Mouse (Mus musculus) embryonic facial prominence, embryonic 15.5 days (tissue): ENCODE measurements at regions not wholly inside any gene's neighbourhood (a gene's known extent, or its start where the extent isn't known, plus 50 kb on each side); places are given as distances from the start of the nearest gene placed in this dataset.

ENCODE experiments used
- ATAC-seq: fragments of 200-750 bp; cut with Nextera tagmentation; 2 replicates; pipeline ENCODE4 v1.8.0; 2017; ENCODE audit warnings: low read depth, moderate TSS enrichment; ENCODE audit not compliant: insufficient number of reproducible peaks, low FRiP score, low TSS enrichment
- H3K27ac ChIP-seq: fragments of 300-500 bp; sonication (generic); replicated peaks from 2 replicates; pipeline ENCODE4 v1.5.1; 2015; ENCODE audit warnings: mild to moderate bottlenecking, inconsistent platforms
- H3K27me3 ChIP-seq: fragments of 300-500 bp; sonication (generic); 2 replicates; pipeline ENCODE4 v1.6.1; 2015; ENCODE audit warnings: inconsistent platforms
- H3K36me3 ChIP-seq: fragments of 300-500 bp; sonication (generic); 2 replicates; pipeline ENCODE4 v1.6.1; 2015; ENCODE audit warnings: mild to moderate bottlenecking, inconsistent platforms
- H3K4me1 ChIP-seq: fragments of 300-500 bp; sonication (generic); 2 replicates; pipeline ENCODE4 v1.6.1; 2015; ENCODE audit warnings: inconsistent platforms
- H3K4me2 ChIP-seq: fragments of 300-500 bp; sonication (generic); replicated peaks from 2 replicates; pipeline ENCODE4 v1.6.1; 2015; ENCODE audit warnings: mild to moderate bottlenecking, inconsistent platforms
- H3K4me3 ChIP-seq: fragments of 300-500 bp; sonication (generic); replicated peaks from 2 replicates; pipeline ENCODE4 v1.5.1; 2015; ENCODE audit warnings: mild to moderate bottlenecking, inconsistent platforms
- H3K9ac ChIP-seq: fragments of 300-500 bp; sonication (generic); 2 replicates; pipeline ENCODE4 v1.6.1; 2015; ENCODE audit warnings: inconsistent platforms
- H3K9me3 ChIP-seq: fragments of 300-500 bp; sonication (generic); replicated peaks from 2 replicates; pipeline ENCODE4 v1.6.1; 2016; ENCODE audit warnings: inconsistent platforms
- whole genome bisulfite sequencing: fragments of 180-500 bp; shearing (Covaris S2); methylation state at CpG from one replicate; pipeline ENCODE4 v1.1.7; 2015; 5-methylcytosine and 5-hydroxymethylcytosine counted together

DNA sequence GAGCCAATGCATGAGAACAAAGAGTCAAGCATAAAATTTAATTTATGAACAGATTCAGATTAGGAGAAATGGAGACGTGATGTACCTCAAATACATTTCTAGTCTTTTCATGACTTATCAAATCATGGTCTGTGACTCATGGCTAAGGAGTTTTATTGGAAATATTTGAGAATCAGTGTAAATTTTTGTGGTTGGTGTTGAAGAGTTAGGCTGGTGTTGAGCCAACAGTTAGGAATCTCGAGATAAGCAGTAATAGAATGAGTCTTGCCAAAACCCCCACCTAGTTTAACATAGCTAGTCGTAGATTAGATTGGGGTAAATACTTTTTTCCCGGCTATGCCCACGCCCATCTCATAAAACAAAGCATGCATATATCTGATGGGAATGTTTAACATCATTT, 462.0 kb upstream of the Gm10306 start:
- Histone ChIP-seq H3K4me2 (no peak overlapping the region), H3K4me3 (no peak overlapping the region), H3K27ac (no peak overlapping the region), H3K9me3 (no peaks in the 10 kb centered on the region), H3K27me3 (no peaks in the 10 kb centered on the region), H3K4me1 (no peaks in the 10 kb centered on the region), H3K36me3 (no peaks in the 10 kb centered on the region), H3K9ac (no peak overlapping the region)
- ATAC-seq, result no peak
- WGBS, result 46% methylated on average over 5 of the region's 5 CpGs

DNA sequence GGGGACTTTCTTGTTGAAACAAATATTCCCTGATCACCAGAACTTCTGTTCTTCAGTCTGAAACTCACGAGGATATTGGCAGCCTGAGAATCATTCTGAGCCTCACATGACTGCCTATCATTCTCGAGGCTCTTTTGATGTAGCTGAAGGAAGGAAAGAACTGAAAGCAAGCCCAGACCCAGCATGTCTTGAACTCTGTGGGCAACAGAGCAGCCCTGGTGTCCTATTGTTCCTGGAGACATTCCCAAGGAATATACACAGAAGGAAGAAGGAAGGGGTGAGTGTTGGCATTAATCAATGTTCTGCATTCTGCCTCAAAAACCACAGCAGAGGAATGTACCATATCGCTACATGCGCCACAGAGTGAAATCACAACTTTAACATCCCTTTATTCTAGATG, 449.4 kb upstream of the Gm10306 start:
- Histone ChIP-seq H3K27ac (no peak overlapping the region), H3K4me3 (no peak overlapping the region), H3K27me3 (no peaks in the 10 kb centered on the region), H3K9ac (no peak overlapping the region), H3K4me2 (no peak overlapping the region), H3K4me1 (no peaks in the 10 kb centered on the region), H3K36me3 (no peaks in the 10 kb centered on the region), H3K9me3 (no peaks in the 10 kb centered on the region)
- no peak for ATAC-seq
- 68% methylated on average over 4 of the region's 4 CpGs for WGBS

GRCm38 (mm10) chr4:94116881-94117280, 439.5 kb upstream of the Gm10306 start:
- Histone ChIP-seq H3K9me3 (no peaks in the 10 kb centered on the region), H3K4me3 (no peak overlapping the region), H3K4me2 (no peak overlapping the region), H3K4me1 (no peaks in the 10 kb centered on the region), H3K9ac (no peak overlapping the region), H3K27ac (no peak overlapping the region), H3K27me3 (no peaks in the 10 kb centered on the region), H3K36me3 (no peaks in the 10 kb centered on the region)
- 81% methylated on average over 3 of the region's 3 CpGs for WGBS
- no peak for ATAC-seq

DNA sequence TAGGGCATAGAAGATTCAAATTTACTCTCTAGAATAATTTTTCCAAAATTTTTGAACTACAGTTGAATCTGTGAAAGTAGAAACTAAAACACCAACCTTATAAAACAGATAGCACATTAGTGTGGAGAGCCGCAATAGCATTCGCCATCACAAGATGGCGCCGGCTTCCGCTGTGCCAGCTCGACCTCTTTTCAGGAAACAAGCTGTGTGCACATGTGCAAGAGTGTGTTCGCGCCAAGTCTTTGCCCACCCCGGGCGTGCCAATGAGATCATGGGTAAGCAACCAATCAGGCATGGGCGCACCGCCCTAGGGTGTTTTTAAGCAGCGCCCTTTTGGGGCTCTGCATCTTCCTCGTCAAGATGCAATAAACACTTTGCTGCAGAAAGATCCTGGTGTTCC, 432.2 kb upstream of the Gm10306 start:
- H3K9ac ChIP-seq, result no peak overlapping the region
- no peaks in the 10 kb centered on the region for H3K4me1 ChIP-seq
- ATAC-seq, result no peak
- H3K36me3 ChIP-seq, result no peaks in the 10 kb centered on the region
- H3K9me3 ChIP-seq, result no peaks in the 10 kb centered on the region
- no peak overlapping the region for H3K4me3 ChIP-seq
- 76% methylated on average over 14 of the region's 14 CpGs for WGBS
- H3K4me2 ChIP-seq, result no peak overlapping the region
- H3K27ac ChIP-seq, result no peak overlapping the region
- no peaks in the 10 kb centered on the region for H3K27me3 ChIP-seq

DNA sequence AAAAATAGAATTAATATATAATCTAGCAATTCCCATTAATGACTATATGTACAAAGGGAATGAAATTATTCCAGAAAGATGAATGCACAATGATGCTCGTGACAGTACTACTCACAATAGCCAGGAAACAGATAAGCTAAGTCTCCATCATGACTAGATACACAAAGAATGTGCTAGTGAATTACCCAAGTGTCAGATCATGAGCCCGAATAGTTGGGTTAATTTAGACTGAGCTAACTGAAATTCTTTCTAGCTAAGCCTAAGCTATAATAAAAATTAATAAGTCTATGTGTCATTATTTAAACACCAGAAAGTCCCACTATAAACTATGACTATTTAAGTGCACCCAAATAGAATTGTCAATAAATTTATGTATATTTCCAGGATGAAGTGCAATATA, 418.4 kb upstream of the Gm10306 start:
- Histone ChIP-seq H3K4me1 (no peaks in the 10 kb centered on the region), H3K36me3 (no peaks in the 10 kb centered on the region), H3K27ac (no peak overlapping the region), H3K4me2 (no peak overlapping the region), H3K9me3 (no peaks in the 10 kb centered on the region), H3K27me3 (no peaks in the 10 kb centered on the region), H3K9ac (no peak overlapping the region), H3K4me3 (no peak overlapping the region)
- ATAC-seq, result no peak
- 68% methylated on average over 2 of the region's 2 CpGs for WGBS

- no peaks in the 10 kb centered on the region for H3K27me3 ChIP-seq
- no peaks in the 10 kb centered on the region for H3K9me3 ChIP-seq
- ATAC-seq, result no peak
- H3K4me2 ChIP-seq, result no peak overlapping the region
- no peak overlapping the region for H3K4me3 ChIP-seq
- H3K4me1 ChIP-seq, result no peaks in the 10 kb centered on the region
- WGBS, result 55% methylated on average over 7 of the region's 7 CpGs
- H3K36me3 ChIP-seq, result no peaks in the 10 kb centered on the region
- no peak overlapping the region for H3K27ac ChIP-seq
- H3K9ac ChIP-seq, result no peak overlapping the region
These were observed 411.2 kb upstream of the Gm10306 start for GRCm38 (mm10) chr4:94144901-94145801.

GRCm38 (mm10) chr4:94147964-94148533, 408.3 kb upstream of the Gm10306 start:
- Histone ChIP-seq H3K27ac (no peak overlapping the region), H3K4me2 (no peak overlapping the region), H3K36me3 (no peaks in the 10 kb centered on the region), H3K9me3 (no peaks in the 10 kb centered on the region), H3K4me1 (no peaks in the 10 kb centered on the region), H3K4me3 (no peak overlapping the region), H3K9ac (no peak overlapping the region), H3K27me3 (no peaks in the 10 kb centered on the region)
- ATAC-seq, result no peak

DNA sequence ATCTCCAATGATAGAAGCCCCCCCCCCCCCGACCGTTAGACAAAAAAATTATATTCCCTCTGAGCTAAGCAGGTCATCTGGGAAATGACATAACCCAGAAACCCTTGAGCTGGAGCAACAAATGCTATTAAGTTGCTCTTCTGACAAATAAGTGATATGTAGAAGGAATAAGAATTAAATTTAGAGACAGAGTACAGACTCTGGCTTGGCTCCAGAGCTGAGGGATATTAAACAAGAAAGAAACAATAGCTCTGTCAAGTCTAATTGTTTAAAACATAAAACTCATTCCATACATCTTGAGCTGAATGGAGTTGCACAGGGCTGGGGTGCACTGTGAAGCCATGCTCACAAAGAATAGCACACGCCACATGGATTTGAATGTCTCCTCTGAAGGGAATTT, 407.3 kb upstream of the Gm10306 start:
- Histone ChIP-seq H3K4me2 (no peak overlapping the region), H3K27me3 (no peaks in the 10 kb centered on the region), H3K9me3 (no peaks in the 10 kb centered on the region), H3K36me3 (no peaks in the 10 kb centered on the region), H3K4me3 (no peak overlapping the region), H3K27ac (no peak overlapping the region), H3K4me1 (no peaks in the 10 kb centered on the region), H3K9ac (no peak overlapping the region)
- ATAC-seq, result no peak
- 63% methylated on average over 3 of the region's 3 CpGs for WGBS

DNA sequence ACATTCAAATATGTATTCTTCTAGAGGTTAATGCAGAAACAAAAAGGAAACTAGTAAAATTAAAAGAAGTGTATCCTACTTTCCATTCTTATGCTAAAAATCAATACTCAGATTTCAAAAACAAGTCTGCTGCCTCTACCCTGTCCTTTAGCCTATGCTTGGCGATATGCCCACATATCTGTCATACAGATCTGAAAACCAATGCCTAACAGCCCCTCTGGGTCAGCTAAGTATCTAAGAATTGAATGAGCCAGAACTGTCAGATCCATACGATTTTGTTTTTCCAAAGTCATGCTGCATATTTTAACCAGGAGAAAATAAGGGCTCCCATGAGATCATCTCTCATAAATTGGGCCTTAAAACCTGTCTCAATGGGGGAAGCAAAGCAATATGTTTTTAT, 395.7 kb upstream of the Gm10306 start:
- Histone ChIP-seq H3K4me2 (no peak overlapping the region), H3K9ac (no peak overlapping the region), H3K9me3 (no peaks in the 10 kb centered on the region), H3K27ac (no peak overlapping the region), H3K27me3 (no peaks in the 10 kb centered on the region), H3K4me1 (no peaks in the 10 kb centered on the region), H3K4me3 (no peak overlapping the region), H3K36me3 (no peaks in the 10 kb centered on the region)
- ATAC-seq, result no peak
- WGBS, result 44% methylated on average over 2 of the region's 2 CpGs

DNA sequence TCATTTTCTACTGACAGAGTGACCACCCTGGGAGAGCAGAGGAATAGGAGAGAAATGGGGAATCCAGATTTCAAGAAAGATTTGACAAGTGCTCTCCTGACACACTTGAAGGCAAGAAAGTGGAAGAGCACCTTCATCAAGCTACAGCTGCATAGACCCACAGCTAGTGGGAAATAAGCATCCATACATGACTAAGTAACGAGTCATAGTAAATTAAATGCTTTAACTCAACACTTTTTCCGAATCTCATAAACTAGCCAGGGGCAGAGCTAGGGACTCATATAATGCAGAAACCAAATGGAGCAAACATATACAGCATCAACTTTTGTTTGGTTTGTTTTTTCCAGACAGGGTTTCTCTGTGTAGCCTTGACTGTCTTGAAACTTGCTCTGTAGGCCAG, 383.2 kb upstream of the Gm10306 start:
- Histone ChIP-seq H3K9ac (no peak overlapping the region), H3K9me3 (no peaks in the 10 kb centered on the region), H3K4me3 (no peak overlapping the region), H3K36me3 (no peaks in the 10 kb centered on the region), H3K27me3 (no peaks in the 10 kb centered on the region), H3K4me1 (no peaks in the 10 kb centered on the region), H3K4me2 (no peak overlapping the region), H3K27ac (no peak overlapping the region)
- 76% methylated on average over 2 of the region's 2 CpGs for WGBS
- no peak for ATAC-seq

DNA sequence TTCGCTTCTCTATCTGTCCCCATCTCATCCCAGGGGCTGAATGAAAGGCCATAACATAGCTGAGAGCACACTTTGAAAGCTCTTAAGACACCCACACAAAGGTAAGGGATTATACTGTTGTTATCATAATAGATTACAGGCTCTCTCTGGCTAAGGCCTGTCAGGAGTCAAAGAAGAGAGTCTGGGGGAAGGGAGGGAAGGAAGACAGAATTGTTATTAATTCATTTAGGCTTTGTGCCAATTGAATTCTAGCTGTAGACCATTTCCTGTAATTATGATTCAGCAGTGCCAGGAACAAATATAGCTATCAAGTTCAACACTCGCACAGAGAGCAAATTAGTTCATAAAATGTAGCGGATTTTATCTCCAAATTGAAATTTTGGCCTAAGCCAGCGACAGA, 369.3 kb upstream of the Gm10306 start:
- ATAC-seq, result no peak
- no peak overlapping the region for H3K4me2 ChIP-seq
- H3K27me3 ChIP-seq, result no peaks in the 10 kb centered on the region
- H3K4me3 ChIP-seq, result no peak overlapping the region
- H3K9me3 ChIP-seq, result no peaks in the 10 kb centered on the region
- 66% methylated on average over 4 of the region's 4 CpGs for WGBS
- no peak overlapping the region for H3K27ac ChIP-seq
- no peaks in the 10 kb centered on the region for H3K4me1 ChIP-seq
- no peak overlapping the region for H3K9ac ChIP-seq
- no peaks in the 10 kb centered on the region for H3K36me3 ChIP-seq

DNA sequence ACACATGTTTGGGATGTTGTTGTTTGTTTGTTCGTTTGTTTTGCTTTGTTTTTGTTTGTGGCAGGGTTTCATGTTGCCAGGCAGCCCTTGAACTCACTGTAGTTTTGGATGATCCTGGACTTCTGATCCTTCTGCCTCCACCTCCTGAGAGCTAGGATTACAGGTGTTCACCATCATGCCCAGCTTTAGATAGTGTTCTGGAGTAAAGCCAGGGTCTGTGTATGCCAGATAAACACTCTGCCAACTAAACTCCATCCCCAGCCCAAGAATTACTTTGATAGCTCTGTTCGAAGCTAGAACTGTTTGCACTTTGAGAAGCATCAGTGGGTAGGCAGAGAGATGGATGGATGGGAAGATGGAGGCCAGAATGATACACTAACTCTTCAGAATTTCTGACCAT, 368.0 kb upstream of the Gm10306 start:
- Histone ChIP-seq H3K9ac (no peak overlapping the region), H3K9me3 (no peaks in the 10 kb centered on the region), H3K4me1 (no peaks in the 10 kb centered on the region), H3K27ac (no peak overlapping the region), H3K4me2 (no peak overlapping the region), H3K36me3 (no peaks in the 10 kb centered on the region), H3K4me3 (no peak overlapping the region), H3K27me3 (no peaks in the 10 kb centered on the region)
- no peak for ATAC-seq
- WGBS, result 54% methylated on average over 2 of the region's 2 CpGs
